Mouse (Mus musculus) gastrocnemius, adult 2 months (tissue): ENCODE results near the gene Cotl1. TPM values are rescaled to one million over a fixed set of nuclear protein-coding genes. Genes with fewer than 3 reads are reported as not detected.

ENCODE experiments used
- DNase-seq: peaks from one replicate; pipeline ENCODE4 v3.0.0; 2022
- H3K27ac ChIP-seq: fragments of 200-600 bp; 2 replicates; pipeline ENCODE4 v1.8.1; 2022; ENCODE audit warnings: mild to moderate bottlenecking
- H3K4me3 ChIP-seq: fragments of 200-600 bp; 2 replicates; pipeline ENCODE4 v1.8.1; 2022; ENCODE audit warnings: mild to moderate bottlenecking, moderate library complexity
- CTCF ChIP-seq: fragments of 200-600 bp; IDR thresholded peaks from 2 replicates; pipeline ENCODE4 v1.8.1; 2022; ENCODE audit warnings: antibody characterized with exemption, mild to moderate bottlenecking, moderate library complexity
- intact Hi-C: fragments of 180-260 bp; cut with DNase I; formaldehyde crosslinking; loops from one replicate; pipeline ENCODE4 v1.15.1; 2025
- long read RNA-seq, 2 experiments: library from polyadenylated mRNA; stranded (forward); transcript quantifications; one replicate each; pipeline ENCODE4 v2.0.0; 2021
- total RNA-seq, 2 experiments: library from RNA; stranded (reverse); gene quantifications; 2 replicates each; pipeline ENCODE4 v1.2.3; 2021

The Cotl1 gene
- 1 to 10 TPM; 3.2 to 7.4 TPM for total RNA-seq
- long read RNA-seq, experiment 1, partial matches to known transcripts, result 0 of 3 reads
- long read RNA-seq, experiment 1, other reads (novel, unspliced or antisense), result 0 of 3 reads
- long read RNA-seq, experiment 2, result 0 reads

GRCm38 (mm10) chr8:119840275-119840808, at the start of gene Cotl1:
Gene Cotl1 (minus strand): TSS chr8:119840544.
- TF ChIP-seq CTCF, result no peak
- H3K4me3 ChIP-seq, result peak within 1 kb of the TSS; percentile 81
- peak; percentile 98 for DNase-seq
- intact Hi-C loops, result no loop called here
- H3K27ac ChIP-seq, result peak within 1 kb of the TSS; percentile 88

DNA sequence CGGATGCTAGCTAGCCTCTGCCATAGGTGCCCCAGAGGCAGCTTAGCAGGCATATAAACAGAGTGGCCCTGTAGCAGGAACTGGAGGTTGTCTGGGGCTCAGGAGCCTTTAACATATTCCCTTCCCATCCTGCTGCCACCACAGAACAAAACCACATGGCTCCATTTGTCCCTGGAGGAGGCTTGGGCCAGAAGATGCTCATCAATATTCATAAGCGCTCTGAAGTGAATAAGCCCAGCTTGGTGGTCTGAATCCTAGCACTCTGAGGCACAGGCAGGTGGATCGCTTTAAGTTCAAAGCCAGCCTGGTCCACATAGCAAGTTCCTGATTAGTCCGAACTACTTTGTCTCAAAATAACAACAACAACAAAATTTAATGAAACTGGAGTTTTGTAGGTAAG, 47.7 kb upstream of the Cotl1 start:
- Histone ChIP-seq H3K4me3 (no peak overlapping the region), H3K27ac (no peak overlapping the region)
- no peak for DNase-seq
- TF ChIP-seq CTCF, result no peak
- intact Hi-C loops, result loop anchor here (5.0 kb wide), 1 partner anchor 39 kb away; no protein-coding TSS in a partner anchor

- peak; percentile 76 for TF ChIP-seq CTCF
- DNase-seq, result peak; percentile 49
- Histone ChIP-seq H3K4me3 (no peak overlapping the region), H3K27ac (no peak overlapping the region)
- intact Hi-C loops, result loop anchor here (5.0 kb wide), 1 partner anchor 40 kb away; no protein-coding TSS in a partner anchor
Measured at GRCm38 (mm10) chr8:119887130-119887529, 46.8 kb upstream of the Cotl1 start.

DNA sequence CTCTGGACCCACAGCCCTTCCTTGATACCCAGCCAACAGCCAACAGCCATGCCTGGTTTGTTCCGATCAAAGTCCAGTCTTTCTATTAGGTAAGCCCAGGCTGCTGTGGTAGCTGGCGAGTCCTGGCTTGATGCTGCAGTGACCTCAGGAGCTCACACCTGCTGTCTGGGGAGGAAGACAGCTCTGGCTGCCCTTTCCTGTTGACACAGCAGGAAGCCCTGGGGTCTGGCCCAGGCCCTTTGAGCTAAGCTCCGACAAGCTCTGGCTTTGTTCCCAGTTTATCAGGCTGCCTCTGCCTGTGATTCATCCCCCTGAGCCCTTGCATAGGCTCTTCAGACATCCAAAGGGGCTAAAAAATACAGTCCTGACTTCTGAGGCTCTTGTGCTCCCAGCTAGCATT, 45.3 kb upstream of the Cotl1 start:
- Histone ChIP-seq H3K27ac (peak overlapping the region; percentile 40; the same call in 1 of the 2 replicates), H3K4me3 (no peak overlapping the region)
- peak; percentile 66 for DNase-seq
- intact Hi-C loops, result loop anchor here (5.0 kb wide), 1 partner anchor 42 kb away; no protein-coding TSS in a partner anchor
- no peak for TF ChIP-seq CTCF

GRCm38 (mm10) chr8:119883281-119883680, 42.9 kb upstream of the Cotl1 start:
- H3K4me3 ChIP-seq, result no peak overlapping the region
- intact Hi-C loops, result no loop called here
- no peak for TF ChIP-seq CTCF
- no peak for DNase-seq
- no peak overlapping the region for H3K27ac ChIP-seq

DNA sequence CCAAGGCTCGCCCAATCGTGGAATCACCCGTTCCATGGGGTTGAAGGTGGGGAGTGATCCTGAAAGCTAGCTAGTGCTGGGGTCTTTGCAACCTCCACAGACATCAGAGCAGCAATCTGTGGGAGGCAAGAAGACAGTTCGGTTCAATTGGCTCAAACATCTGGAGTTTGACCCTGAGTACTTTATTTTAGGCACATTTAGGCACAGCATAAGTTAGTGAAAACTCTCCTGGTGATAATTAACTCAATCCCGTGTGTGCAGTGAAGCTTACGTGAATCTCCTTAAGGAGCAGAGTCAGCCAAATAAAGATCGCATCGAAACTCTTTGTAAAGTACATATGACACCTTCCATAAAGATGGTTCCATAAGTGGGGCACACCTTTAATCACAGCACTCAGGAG, 41.6 kb upstream of the Cotl1 start:
- DNase-seq, result no peak
- TF ChIP-seq CTCF, result no peak
- no peak overlapping the region for H3K4me3 ChIP-seq
- intact Hi-C loops, result no loop called here
- H3K27ac ChIP-seq, result no peak overlapping the region

DNA sequence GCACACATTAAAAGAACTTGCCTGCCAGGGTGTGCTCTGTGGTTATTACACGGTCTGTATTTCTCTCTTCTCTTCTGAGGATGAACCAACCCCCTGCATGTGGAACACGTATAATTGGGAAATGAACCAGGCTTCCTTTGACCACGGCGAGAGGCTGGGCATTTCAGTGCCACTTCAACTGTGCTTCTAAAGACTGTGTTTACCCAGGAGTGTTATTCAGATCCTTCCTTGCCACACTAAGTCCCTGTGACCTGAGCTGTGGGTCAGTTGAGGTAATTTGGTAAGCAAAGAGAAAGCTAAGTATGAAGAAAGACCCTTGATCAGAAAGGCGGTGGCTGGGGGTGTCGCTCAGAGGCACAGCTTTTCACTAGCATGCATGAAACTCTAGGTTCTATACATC, 41.0 kb upstream of the Cotl1 start:
- no peak for DNase-seq
- intact Hi-C loops, result no loop called here
- no peak for TF ChIP-seq CTCF

GRCm38 (mm10) chr8:119873181-119873580, 32.8 kb upstream of the Cotl1 start:
- intact Hi-C loops, result no loop called here
- no peak for DNase-seq
- no peak for TF ChIP-seq CTCF
- Histone ChIP-seq H3K27ac (no peak overlapping the region), H3K4me3 (no peak overlapping the region)

More for the DNA sequence above, 41.0 kb upstream of the Cotl1 start:
- Histone ChIP-seq H3K4me3 (no peak overlapping the region), H3K27ac (no peak overlapping the region)

GRCm38 (mm10) chr8:119869616-119870015, 29.3 kb upstream of the Cotl1 start:
- Histone ChIP-seq H3K4me3 (no peak overlapping the region), H3K27ac (no peak overlapping the region)
- TF ChIP-seq CTCF, result no peak
- intact Hi-C loops, result no loop called here
- no peak for DNase-seq

DNA sequence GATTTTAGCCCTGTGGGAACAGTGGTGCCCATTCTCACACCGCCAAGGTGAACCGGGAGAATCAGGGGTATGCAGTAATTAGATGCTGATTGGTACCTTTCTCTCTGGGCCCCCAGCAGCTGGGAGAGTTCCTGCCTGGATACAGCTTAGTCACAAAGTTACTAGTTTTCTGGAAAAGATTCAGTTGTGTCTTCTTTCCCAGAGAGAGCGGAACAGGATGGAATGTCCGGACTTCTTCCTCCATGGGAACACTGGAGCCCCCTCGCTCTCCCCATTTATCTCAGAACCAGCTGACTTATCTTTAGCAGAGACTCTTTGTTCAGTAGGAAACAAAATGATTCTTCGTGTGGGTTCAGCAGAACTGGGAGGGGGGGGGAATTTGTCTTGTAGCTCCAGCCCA, 22.4 kb upstream of the Cotl1 start:
- TF ChIP-seq CTCF, result no peak
- intact Hi-C loops, result no loop called here
- no peak for DNase-seq
- H3K27ac ChIP-seq, result peak overlapping the region; percentile 80; the same call in 1 of the 2 replicates
- H3K4me3 ChIP-seq, result peak overlapping the region; percentile 82

GRCm38 (mm10) chr8:119862390-119862734, 22.0 kb upstream of the Cotl1 start:
- no peak for DNase-seq
- H3K4me3 ChIP-seq, result peak overlapping the region; percentile 82
- H3K27ac ChIP-seq, result peak overlapping the region; percentile 80
- intact Hi-C loops, result no loop called here
- no peak for TF ChIP-seq CTCF

GRCm38 (mm10) chr8:119861706-119862389, 21.5 kb upstream of the Cotl1 start, which contains the start of gene Klhl36:
Gene Klhl36 (plus strand): TSS chr8:119862266.
- Histone ChIP-seq H3K27ac (peak within 1 kb of the TSS; percentile 80), H3K4me3 (peak within 1 kb of the TSS; percentile 82)
- peak; percentile 98 for DNase-seq
- no peak for TF ChIP-seq CTCF
- intact Hi-C loops, result no loop called here

- DNase-seq, result no peak
- intact Hi-C loops, result no loop called here
- H3K27ac ChIP-seq, result no peak overlapping the region
- no peak overlapping the region for H3K4me3 ChIP-seq
- TF ChIP-seq CTCF, result no peak
Measured at GRCm38 (mm10) chr8:119857767-119858166, 17.4 kb upstream of the Cotl1 start.
